Mouse (Mus musculus) naive thymus-derived CD4-positive, alpha-beta T cell, adult 2 months (primary cell): Measurements from ENCODE around the gene Scube3.

ENCODE experiments used
- DNase-seq: peaks from one replicate; pipeline ENCODE4 v3.0.0-alpha.2; 2011; ENCODE audit warnings: low read depth

Scube3 gene

GRCm38 (mm10) chr17:28141771-28142699 lies at the start of gene Scube3:
TSS of gene Scube3 (plus strand) at chr17:28142141.
- DNase-seq, result peak; percentile 28

- DNase-seq, result peak; percentile 31
Observed at GRCm38 (mm10) chr17:28092297-28092696, 49.6 kb upstream of the Scube3 start.

- DNase-seq, result peak; percentile 25
Observed at GRCm38 (mm10) chr17:28093837-28094236, 48.1 kb upstream of the Scube3 start.

GRCm38 (mm10) chr17:28096418-28096817 lies 45.5 kb upstream of the Scube3 start:
- DNase-seq, result no peak

GRCm38 (mm10) chr17:28097308-28097707 lies 44.6 kb upstream of the Scube3 start:
- DNase-seq, result no peak

GRCm38 (mm10) chr17:28099086-28099485 lies 42.9 kb upstream of the Scube3 start:
- DNase-seq, result no peak

- DNase-seq, result no peak
Observed at GRCm38 (mm10) chr17:28100669-28101068, 41.3 kb upstream of the Scube3 start.

GRCm38 (mm10) chr17:28101284-28101887 lies 40.6 kb upstream of the Scube3 start:
- DNase-seq, result no peak

- no peak for DNase-seq
Observed at GRCm38 (mm10) chr17:28101902-28102319, 40.0 kb upstream of the Scube3 start.

- DNase-seq, result no peak
Observed at GRCm38 (mm10) chr17:28104416-28104815, 37.5 kb upstream of the Scube3 start.

- peak; percentile 33 for DNase-seq
Observed at GRCm38 (mm10) chr17:28106352-28106751, 35.6 kb upstream of the Scube3 start.

- no peak for DNase-seq
Observed at GRCm38 (mm10) chr17:28107275-28107674, 34.7 kb upstream of the Scube3 start.

- DNase-seq, result no peak
Observed at GRCm38 (mm10) chr17:28112266-28112665, 29.7 kb upstream of the Scube3 start.

- DNase-seq, result no peak
Observed at GRCm38 (mm10) chr17:28116335-28116734, 25.6 kb upstream of the Scube3 start.

GRCm38 (mm10) chr17:28117451-28118209 lies 24.3 kb upstream of the Scube3 start:
- peak; percentile 36 for DNase-seq

GRCm38 (mm10) chr17:28120460-28120859 lies 21.5 kb upstream of the Scube3 start:
- no peak for DNase-seq

GRCm38 (mm10) chr17:28122949-28123348 lies 19.0 kb upstream of the Scube3 start:
- DNase-seq, result no peak

GRCm38 (mm10) chr17:28123627-28124026 lies 18.3 kb upstream of the Scube3 start:
- DNase-seq, result no peak

GRCm38 (mm10) chr17:28124368-28124767 lies 17.6 kb upstream of the Scube3 start:
- no peak for DNase-seq

- DNase-seq, result no peak
Observed at GRCm38 (mm10) chr17:28129796-28130195, 12.1 kb upstream of the Scube3 start.

GRCm38 (mm10) chr17:28130391-28131125 lies 11.4 kb upstream of the Scube3 start:
- DNase-seq, result no peak

GRCm38 (mm10) chr17:28131156-28131555 lies 10.8 kb upstream of the Scube3 start:
- DNase-seq, result no peak
